ENCODE assay signal across 8 mouse cellular contexts in genomic region chr13:104816270-104816634, GRCm38 (mm10). TPM values are rescaled to one million over a fixed set of nuclear protein-coding genes. Genes with fewer than 3 reads are reported as not detected.
A peak's percentile ranks its signal among the peaks of the same experiment; 100 is the strongest.
DNase-seq lines count a peak whose midpoint lies in the region; ATAC-seq and TF ChIP-seq lines count a peak whose summit lies in the region.

No protein-coding gene starts in this region.

- no peaks in the 10 kb centered on the region for H3K36me3 ChIP-seq in lung, embryonic 15.5 days
- no peaks in the 10 kb centered on the region for H3K36me3 ChIP-seq in hindbrain, postnatal 0 days (ENCODE audit: insufficient read depth, low read length)
- peaks cover 30% of the 10 kb centered on the region for H3K36me3 ChIP-seq in megakaryocyte, embryonic 14.5 days (replicated peaks; ENCODE audit: low read length)

- intact Hi-C loops in left cerebral cortex, postnatal 10 days (cut with DNase I): loop anchor here (2.0 to 10.0 kb wide), 2 partner anchors 239 to 561 kb away; partner anchors contain the start of gene Rgs7bp

- ATAC-seq in lung, embryonic 15.5 days (ENCODE audit: borderline replicate concordance, extremely low read depth, low FRiP score, low TSS enrichment): peak; percentile 8; the same call in 1 of the 2 replicates
- ATAC-seq in hindbrain, postnatal 0 days: no peak

- 3% methylated on average over 8 of the region's 8 CpGs for WGBS in lung, embryonic 15.5 days
- 9% methylated on average over 8 of the region's 8 CpGs for WGBS in hindbrain, postnatal 0 days

- peak overlapping the region; percentile 79; the same call in 1 of the 2 replicates for H3K27ac ChIP-seq in lung, embryonic 15.5 days
- peak overlapping the region; percentile 82; the same call in 1 of the 2 replicates for H3K27ac ChIP-seq in hindbrain, postnatal 0 days

- H3K4me2 ChIP-seq in lung, embryonic 15.5 days: peak overlapping the region; percentile 62
- peak overlapping the region; percentile 69 for H3K4me2 ChIP-seq in hindbrain, postnatal 0 days (ENCODE audit: low read depth, low read length)

- DNase-seq in lung, postnatal 14 days: no peak
- DNase-seq in c-Kit-positive CD71-negative TER-119-negative erythroid progenitor cells, embryonic 14.5 days (ENCODE audit: low read depth): peak; percentile 41
- peak; percentile 49 for DNase-seq in hindbrain, postnatal 0 days (ENCODE audit: low spot score)
- no peak for DNase-seq in right cerebral cortex, postnatal 14 days
- no peak for DNase-seq in left cerebral cortex, postnatal 10 days (ENCODE audit: extremely low spot score in 1 of 2, low spot score in 2 of 2)
- no peak for DNase-seq in layer of hippocampus, postnatal 14 days (ENCODE audit: low spot score in 2 of 2)

- TF ChIP-seq CTCF in hindbrain, postnatal 0 days (IDR thresholded peaks at IDR 0.05; ENCODE audit: low read depth): 0 out of 2 replicates have a peak, but pooled peaks have one; percentile 27

- H3K4me1 ChIP-seq in lung, embryonic 15.5 days: peaks cover 18% of the 10 kb centered on the region
- H3K4me1 ChIP-seq in hindbrain, postnatal 0 days (ENCODE audit: insufficient read depth, low read length): peaks cover 12% of the 10 kb centered on the region
- H3K4me1 ChIP-seq in megakaryocyte, embryonic 14.5 days: peaks cover 33% of the 10 kb centered on the region

- H3K9ac ChIP-seq in lung, embryonic 15.5 days: peak overlapping the region; percentile 81
- peak overlapping the region; percentile 79; the same call in 1 of the 2 replicates for H3K9ac ChIP-seq in hindbrain, postnatal 0 days (replicated peaks; ENCODE audit: low read length)

- H3K27me3 ChIP-seq in lung, embryonic 15.5 days: no peaks in the 10 kb centered on the region
- no peaks in the 10 kb centered on the region for H3K27me3 ChIP-seq in hindbrain, postnatal 0 days (ENCODE audit: insufficient read depth, low read length)
- H3K27me3 ChIP-seq in megakaryocyte, embryonic 14.5 days (replicated peaks): no peaks in the 10 kb centered on the region

- H3K9me3 ChIP-seq in lung, embryonic 15.5 days: no peaks in the 10 kb centered on the region
- H3K9me3 ChIP-seq in hindbrain, postnatal 0 days (ENCODE audit: low read length): no peaks in the 10 kb centered on the region
- no peaks in the 10 kb centered on the region for H3K9me3 ChIP-seq in megakaryocyte, embryonic 14.5 days

- H3K4me3 ChIP-seq in lung, embryonic 15.5 days: peak overlapping the region; percentile 71
- peak overlapping the region; percentile 60 for H3K4me3 ChIP-seq in hindbrain, postnatal 0 days (ENCODE audit: low read length)
- peak overlapping the region; percentile 98 for H3K4me3 ChIP-seq in megakaryocyte, embryonic 14.5 days (replicated peaks)

RNA-seq across cellular contexts. Expression of gene Cwc27, which starts 0.7 kb away (rescaled TPM):
- 23.7 and 26.2 TPM in 2 replicates for polyA plus RNA-seq in lung, embryonic 15.5 days (2015; fragmentation: Nextera tagmentation; extraction: Ambion mirVana)
- 2.0 and 5.4 TPM in 2 replicates for total RNA-seq in hindbrain, postnatal 0 days (2014; rRNA removed)
- polyA plus RNA-seq in hindbrain, postnatal 0 days (2015; fragmentation: Nextera tagmentation; extraction: Ambion mirVana): 22.3 and 23.0 TPM in 2 replicates
- 3.6 TPM in 1 of 2 replicates, not detected in the other for polyA plus RNA-seq in megakaryocyte, embryonic 14.5 days (2012; ENCODE audit: insufficient read depth, low replicate concordance)
- 10 to 100 TPM; 18.4 to 18.6 TPM for total RNA-seq in left cerebral cortex, postnatal 10 days (2021)
- 10 to 100 TPM; 19.3 to 24.1 TPM for total RNA-seq in layer of hippocampus, postnatal 14 days (2021)

RNA-seq across cellular contexts. Expression of gene Srek1ip1, which starts 24.0 kb away (rescaled TPM):
- polyA plus RNA-seq in lung, embryonic 15.5 days (2015; fragmentation: Nextera tagmentation; extraction: Ambion mirVana): 21.9 and 23.0 TPM in 2 replicates
- total RNA-seq in hindbrain, postnatal 0 days (2014; rRNA removed): 7.6 and 11.0 TPM in 2 replicates
- polyA plus RNA-seq in hindbrain, postnatal 0 days (2015; fragmentation: Nextera tagmentation; extraction: Ambion mirVana): 12.2 and 12.3 TPM in 2 replicates
- polyA plus RNA-seq in megakaryocyte, embryonic 14.5 days (2012; ENCODE audit: insufficient read depth, low replicate concordance): 2.8 TPM in 1 of 2 replicates, not detected in the other
- total RNA-seq in left cerebral cortex, postnatal 10 days (2021): 10 to 100 TPM; 13.0 to 13.6 TPM
- 10 to 100 TPM; 14.4 to 15.0 TPM for total RNA-seq in layer of hippocampus, postnatal 14 days (2021)

RNA-seq across cellular contexts. Expression of gene Shisal2b, which starts 47.4 kb away (rescaled TPM):
- polyA plus RNA-seq in lung, embryonic 15.5 days (2015; fragmentation: Nextera tagmentation; extraction: Ambion mirVana): 0.16 and 0.32 TPM in 2 replicates
- 0.47 and 4.7 TPM in 2 replicates for total RNA-seq in hindbrain, postnatal 0 days (2014; rRNA removed)
- polyA plus RNA-seq in hindbrain, postnatal 0 days (2015; fragmentation: Nextera tagmentation; extraction: Ambion mirVana): 2.6 and 3.1 TPM in 2 replicates
- polyA plus RNA-seq in megakaryocyte, embryonic 14.5 days (2012; ENCODE audit: insufficient read depth, low replicate concordance): not detected in 2 replicates
- total RNA-seq in left cerebral cortex, postnatal 10 days (2021): 1 to 10 TPM; 1.1 to 1.3 TPM
- under 1 TPM; 0.38 to 0.51 TPM for total RNA-seq in layer of hippocampus, postnatal 14 days (2021)

Comparison
In these comparisons a context has a peak if more than half of its experiments do, and no peak if none do; other contexts are left out.
1. DNase-seq: peak in c-Kit-positive CD71-negative TER-119-negative erythroid progenitor cells, embryonic 14.5 days (single experiment) and hindbrain, postnatal 0 days (single experiment); none in lung, postnatal 14 days (single experiment), right cerebral cortex, postnatal 14 days (single experiment), left cerebral cortex, postnatal 10 days (0 of 2) and layer of hippocampus, postnatal 14 days (0 of 2).
2. Peak in every context shown above with its lines, with median percentiles within 50 percentile points of each other: H3K4me3 ChIP-seq.